Mouse (Mus musculus) cerebellum, adult 9-11 months (tissue): ENCODE results near the gene Ubald1.

Experiments
- DNase-seq: peaks from one replicate; pipeline ENCODE4 v3.0.0; 2022

Ubald1 gene

DNA sequence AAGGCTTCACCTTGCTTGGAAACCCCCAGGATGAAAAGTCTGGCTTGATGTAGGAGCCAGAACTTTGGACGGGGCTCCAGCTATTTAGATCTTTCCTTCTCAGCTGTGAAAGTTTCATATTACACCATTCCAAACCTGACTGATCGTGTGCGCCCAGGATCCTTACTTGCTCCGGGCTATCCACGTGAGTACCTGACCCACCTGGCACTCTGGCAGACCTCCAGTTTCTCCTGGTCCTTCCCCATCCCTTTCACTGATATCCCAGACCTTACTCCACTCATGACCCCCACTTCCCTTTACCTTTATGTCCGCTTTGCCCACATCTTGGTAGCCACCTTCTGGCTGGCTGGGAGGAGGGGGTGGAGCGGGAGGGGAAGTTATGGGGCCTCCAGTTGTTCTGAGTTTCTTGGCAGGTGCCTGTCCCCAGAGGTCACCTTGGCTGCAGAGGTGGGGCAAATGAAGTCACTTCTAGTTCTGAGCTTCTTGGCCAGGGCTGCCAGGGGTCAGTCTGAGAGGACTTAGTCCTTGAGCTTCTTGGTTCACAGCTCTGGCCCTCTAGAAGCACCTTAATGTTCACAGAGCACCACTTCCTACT is 13.9 kb downstream of the Ubald1 start:
- peak; percentile 39 for DNase-seq

DNA sequence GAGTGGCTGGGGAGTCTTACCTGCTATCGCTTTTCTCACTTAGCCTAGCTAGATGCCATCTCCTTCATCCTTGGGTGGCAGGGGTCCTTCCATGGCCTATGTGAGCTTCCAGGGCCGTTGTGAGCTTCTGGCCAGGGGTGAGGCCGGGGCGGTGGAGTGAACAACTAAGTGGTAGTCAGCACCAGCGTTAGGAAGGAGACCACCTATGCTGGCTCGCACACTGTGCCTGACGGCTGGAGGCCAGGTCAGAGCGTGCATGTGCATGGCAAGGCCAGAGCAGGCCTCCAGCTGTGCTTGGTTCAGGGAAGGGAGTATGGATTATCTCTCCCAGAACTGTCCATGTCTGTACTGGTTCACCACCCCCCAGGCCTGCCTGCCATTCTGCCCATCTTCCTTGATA is 16.4 kb downstream of the Ubald1 start:
- DNase-seq = no peak

GRCm38 (mm10) chr16:4862863-4863483 is 17.1 kb downstream of the Ubald1 start:
- DNase-seq = peak; percentile 47

GRCm38 (mm10) chr16:4861392-4861791 is 18.7 kb downstream of the Ubald1 start:
- DNase-seq = no peak

- no peak for DNase-seq
Measured at GRCm38 (mm10) chr16:4855046-4855650, 25.0 kb downstream of the Ubald1 start.

DNA sequence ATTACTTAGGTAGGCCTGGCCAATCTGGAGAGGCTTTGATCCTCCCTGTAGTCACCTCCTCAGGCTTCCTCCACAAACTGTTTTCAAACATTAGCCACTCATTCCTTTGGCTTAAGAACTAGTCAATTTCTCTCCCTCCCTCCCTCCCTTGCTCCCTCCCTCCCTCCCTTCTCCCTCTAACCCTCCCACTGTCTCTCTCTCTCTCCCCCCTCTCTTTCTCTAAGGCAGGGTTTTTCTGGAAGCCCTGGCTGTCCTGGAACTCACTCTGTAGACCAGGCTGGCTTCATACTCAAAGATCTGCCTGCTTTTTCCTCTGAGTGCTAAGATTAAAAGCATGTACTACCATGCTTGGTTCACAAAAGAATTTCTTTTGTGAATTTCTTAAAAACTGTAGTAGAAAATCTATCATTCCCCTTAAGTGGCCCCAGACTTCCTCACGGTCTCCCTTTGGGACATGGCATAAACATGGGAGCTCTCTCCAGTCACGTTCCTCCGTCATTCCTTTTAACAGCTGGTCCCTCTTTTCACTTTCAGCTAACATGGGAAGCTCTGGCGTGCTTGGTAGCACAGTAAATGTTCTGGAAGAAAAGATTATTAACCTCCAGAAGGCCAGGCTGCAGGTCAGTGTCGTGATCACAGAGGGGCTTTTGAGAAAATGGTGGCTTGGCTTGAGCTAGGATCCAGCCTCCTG is 29.0 kb downstream of the Ubald1 start:
- DNase-seq = no peak

- DNase-seq = no peak
Measured at GRCm38 (mm10) chr16:4850361-4850760, 29.8 kb downstream of the Ubald1 start.

DNA sequence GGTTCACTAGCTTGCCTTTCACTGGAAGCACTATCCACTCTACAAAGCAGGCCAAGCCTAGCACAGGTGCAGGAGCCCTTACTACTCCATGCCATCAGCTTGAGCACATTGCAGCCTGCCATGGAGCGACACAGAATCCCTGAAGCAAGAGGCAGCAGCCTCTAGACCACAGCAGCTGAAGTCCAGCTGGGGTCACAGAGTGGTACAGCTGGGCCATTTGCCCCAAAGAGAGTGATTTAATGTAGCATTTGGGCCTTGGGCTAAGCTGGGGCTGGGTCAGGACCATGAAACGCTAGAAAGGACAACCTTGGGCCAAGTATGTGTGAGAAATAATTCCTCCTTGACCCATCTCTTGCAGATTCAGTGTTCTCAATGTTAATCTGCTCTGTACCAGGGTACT is 32.0 kb downstream of the Ubald1 start:
- no peak for DNase-seq

DNA sequence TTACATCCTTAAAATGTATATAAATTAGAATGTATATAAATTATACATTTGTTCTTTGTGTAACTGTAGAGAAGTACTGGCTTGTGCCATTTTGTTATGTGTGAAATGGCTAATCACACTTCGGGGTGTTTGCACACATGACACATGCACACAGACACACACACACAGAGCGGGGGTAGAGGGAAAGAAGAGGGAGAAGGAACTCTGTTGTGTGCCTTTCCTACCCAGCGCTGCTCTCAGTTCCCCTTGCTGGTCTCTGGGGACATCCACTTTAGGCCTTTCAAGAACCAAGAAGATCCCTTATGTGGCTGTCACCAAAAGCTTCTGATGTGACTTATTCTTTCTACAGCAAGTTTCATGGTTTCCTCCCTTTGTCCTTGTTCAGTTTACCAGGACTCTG is 33.1 kb downstream of the Ubald1 start:
- no peak for DNase-seq

DNA sequence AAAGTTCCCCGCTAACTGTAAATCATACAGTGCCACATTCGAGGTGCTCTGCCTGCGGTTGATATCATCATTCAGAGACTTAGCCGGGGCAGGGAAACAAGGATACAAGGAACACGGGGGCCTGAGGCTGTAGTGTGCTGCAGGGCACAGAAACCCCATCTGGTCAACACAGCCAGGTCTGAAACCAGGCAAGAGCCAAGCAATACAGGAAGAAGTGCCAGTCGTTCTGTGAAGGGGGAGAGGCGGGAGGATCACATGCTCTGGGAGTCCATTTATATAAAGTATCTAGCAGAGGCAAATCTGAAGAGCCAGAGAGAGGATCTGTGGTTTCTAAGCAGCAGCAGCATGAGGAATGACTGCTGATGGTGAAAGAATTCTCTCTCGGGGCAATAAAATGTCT is 39.9 kb downstream of the Ubald1 start:
- no peak for DNase-seq

DNA sequence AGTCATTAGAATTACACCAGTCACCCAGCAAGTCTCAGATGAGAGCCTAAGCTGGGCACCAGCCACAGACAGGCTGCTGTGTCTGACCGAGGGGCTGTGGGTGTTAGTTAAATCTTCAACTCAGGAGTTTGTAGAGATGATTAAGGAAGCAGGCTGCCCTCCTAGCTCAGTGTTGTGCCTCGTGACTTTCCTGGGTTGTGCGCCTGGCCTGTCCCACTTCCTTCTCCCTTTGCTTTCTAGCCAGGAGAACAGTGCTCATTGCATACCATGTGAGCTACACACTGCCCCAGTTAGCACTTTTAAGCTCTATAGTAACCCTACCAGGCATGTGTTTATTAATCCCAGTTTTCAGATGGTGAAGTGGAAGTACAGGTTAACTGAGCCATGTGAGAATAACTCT is 40.6 kb downstream of the Ubald1 start:
- no peak for DNase-seq

DNA sequence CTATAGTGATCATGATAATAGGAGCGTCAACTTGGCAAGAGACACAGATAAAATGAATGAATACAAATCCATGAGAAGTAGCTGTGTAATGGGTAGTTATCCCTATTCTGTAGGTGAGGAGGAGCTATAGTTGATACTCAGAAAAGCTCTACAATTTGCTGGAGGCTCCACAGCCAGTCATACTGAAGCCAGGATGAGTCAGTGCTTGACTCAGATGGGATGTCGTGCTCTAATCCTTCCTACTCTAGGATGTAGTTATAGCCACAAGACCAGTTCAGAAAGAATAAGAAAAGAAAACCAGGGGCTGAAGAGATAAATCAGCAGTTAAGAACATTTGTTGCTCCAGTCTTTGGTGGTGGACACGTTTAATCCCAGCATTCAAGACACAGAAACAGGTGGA is 42.5 kb downstream of the Ubald1 start:
- DNase-seq = no peak

DNA sequence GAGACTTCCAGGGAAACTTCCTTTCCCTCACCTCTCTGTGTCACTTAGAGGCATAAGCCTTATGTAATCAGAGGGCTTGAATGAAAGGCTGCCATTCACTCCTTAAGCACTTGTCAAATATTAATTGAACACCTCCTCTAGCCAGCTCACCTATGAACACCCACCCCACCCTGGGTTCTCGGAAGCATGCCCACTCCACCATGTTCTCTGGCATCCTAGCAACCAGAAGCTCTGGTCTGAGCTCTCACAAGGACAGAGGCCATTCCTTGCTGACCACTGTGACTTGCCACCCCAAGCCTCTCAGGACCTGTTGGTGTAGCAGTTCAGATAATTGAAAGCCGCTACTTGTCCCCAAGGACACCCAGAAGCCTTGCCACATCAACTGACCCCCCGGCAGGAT is 44.9 kb downstream of the Ubald1 start, which contains the start of gene 4930562C15Rik:
TSS of gene 4930562C15Rik (plus strand) at position 226 of the 400 bp plus-strand sequence.
- no peak for DNase-seq

DNA sequence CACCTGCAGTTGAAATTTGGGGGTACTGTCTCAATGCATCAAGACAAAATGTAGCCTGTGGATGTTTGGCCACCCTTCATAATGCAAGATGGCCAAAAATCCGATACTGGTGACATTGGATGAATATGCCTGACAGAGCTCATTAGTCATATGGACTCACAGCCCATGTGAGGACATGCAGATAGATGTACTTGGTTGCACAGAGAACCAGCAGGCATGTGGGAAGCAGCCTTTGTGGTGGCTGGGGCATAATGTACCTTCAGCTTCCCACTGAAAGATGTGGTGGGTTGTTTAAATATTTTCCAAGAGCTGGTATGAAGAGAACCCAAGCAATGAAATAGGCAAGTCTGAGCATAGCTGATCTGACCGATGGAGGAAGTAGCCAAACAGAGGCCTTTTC is 46.3 kb downstream of the Ubald1 start:
- DNase-seq = no peak

DNA sequence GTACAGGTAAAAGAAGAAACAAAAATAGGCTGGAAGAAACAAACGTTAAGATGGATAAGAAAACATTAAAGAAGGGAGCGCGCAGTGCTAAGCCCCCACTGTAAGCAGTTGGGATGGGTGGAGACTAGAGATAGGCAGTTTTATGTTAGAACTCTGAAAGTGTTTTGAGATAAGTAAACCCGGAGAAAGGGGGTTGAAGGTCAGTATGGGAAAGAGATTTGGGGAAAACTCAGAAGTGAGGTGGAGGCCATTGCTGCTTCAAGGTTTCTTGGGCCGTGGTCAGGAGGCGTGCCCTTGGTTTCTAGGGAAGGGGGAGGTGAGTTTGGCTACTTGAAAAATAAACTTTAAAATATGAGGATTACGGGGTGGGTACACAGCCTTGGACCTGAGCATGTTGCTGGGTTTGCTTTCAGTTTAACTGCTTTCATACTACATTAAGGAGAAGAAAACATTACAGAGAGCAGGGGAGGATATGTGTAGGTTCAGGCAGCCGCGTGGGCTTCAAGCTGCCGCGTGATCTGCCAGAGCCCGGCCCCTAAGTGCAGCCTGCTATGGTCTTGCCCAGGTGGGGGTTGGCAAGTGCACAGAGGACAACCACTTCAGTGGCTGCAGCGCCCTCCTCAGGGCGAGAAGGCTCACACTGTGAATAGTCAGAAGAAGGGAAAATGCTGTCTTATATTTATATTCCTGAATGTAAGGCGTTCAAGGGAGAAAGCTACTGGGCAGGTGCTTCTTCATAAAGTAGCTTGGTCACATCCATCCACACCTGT is 48.3 kb downstream of the Ubald1 start:
- DNase-seq = no peak

DNA sequence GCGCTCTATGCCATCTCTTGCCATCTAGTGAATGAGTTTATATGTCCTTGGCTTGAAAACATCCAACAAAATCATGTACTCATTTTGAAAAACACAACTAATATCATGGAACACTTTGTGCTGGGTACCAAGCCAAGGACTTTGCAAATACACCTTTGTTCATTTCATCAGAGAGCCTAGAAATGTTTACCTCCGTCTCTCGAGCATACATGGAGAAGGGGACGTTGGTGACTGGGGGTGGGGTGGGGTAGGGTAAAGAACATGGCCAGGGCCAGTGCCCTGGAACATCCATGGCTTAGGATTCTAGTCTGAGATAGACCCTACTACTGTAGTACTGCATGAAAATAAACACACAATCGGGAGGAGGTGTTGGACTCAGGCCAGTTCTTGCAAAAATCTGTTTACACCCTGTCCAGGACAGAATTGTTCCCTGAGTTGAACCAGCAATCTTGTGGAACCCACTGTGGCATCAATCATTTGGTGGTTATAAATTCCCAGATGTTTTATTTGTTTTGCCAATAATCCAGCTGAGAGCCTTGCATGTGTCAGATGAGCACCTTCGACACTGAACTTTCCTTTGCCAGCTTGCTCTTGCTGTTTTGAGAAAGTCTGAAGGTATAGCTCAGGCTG is 50.7 kb downstream of the Ubald1 start:
- DNase-seq = no peak

GRCm38 (mm10) chr16:4827639-4828038 is 52.5 kb downstream of the Ubald1 start:
- no peak for DNase-seq
